Mouse (Mus musculus) C2C12 (cell line): ENCODE measurements around the gene Ssc4d. TPM values are rescaled to one million over a fixed set of nuclear protein-coding genes. Genes with fewer than 3 reads are reported as not detected.

ENCODE experiments used
- H3K27me3 ChIP-seq: one replicate; pipeline ENCODE4 v1.6.1; 2011; ENCODE audit not compliant: control insufficient read depth, insufficient read depth, insufficient read length
- H3K36me3 ChIP-seq: one replicate; pipeline ENCODE4 v1.6.1; 2011; ENCODE audit not compliant: control insufficient read depth, insufficient read depth
- H3K4me3 ChIP-seq: one replicate; pipeline ENCODE4 v1.5.1; 2011; ENCODE audit warnings: mild to moderate bottlenecking, control low read depth; ENCODE audit not compliant: poor library complexity, insufficient read depth, severe bottlenecking
- H3K79me2 ChIP-seq: one replicate; pipeline ENCODE4 v1.6.1; 2011; ENCODE audit not compliant: control insufficient read depth, insufficient read depth
- H3K79me3 ChIP-seq: one replicate; pipeline ENCODE4 v1.6.1; 2011; ENCODE audit warnings: low read depth, control low read depth
- H3ac ChIP-seq: one replicate; pipeline ENCODE3; 2011; ENCODE audit warnings: low read depth; ENCODE audit not compliant: control insufficient read depth, insufficient read length
- CEBPB ChIP-seq: IDR thresholded peaks from one replicate; pipeline ENCODE4 v1.6.1; 2011; ENCODE audit warnings: low read depth, mild to moderate bottlenecking, control low read depth, moderate library complexity
- CTCF ChIP-seq: IDR thresholded peaks from one replicate; pipeline ENCODE4 v1.5.1; 2011; ENCODE audit not compliant: control insufficient read depth, insufficient read depth, insufficient read length
- FOSL1 ChIP-seq: IDR thresholded peaks from one replicate; pipeline ENCODE4 v1.8.0; 2011; ENCODE audit warnings: mild to moderate bottlenecking, low read length; ENCODE audit not compliant: poor library complexity, insufficient read depth, severe bottlenecking
- MAX ChIP-seq: IDR thresholded peaks from one replicate; pipeline ENCODE4 v1.6.1; 2011; ENCODE audit warnings: mild to moderate bottlenecking, control low read depth
- MYOD1 ChIP-seq: IDR thresholded peaks from one replicate; pipeline ENCODE4 v1.6.1; 2011; ENCODE audit warnings: low read depth; ENCODE audit not compliant: control insufficient read depth, insufficient read length
- MYOG ChIP-seq: IDR thresholded peaks from one replicate; pipeline ENCODE4 v1.6.1; 2011; ENCODE audit not compliant: control insufficient read depth, insufficient read length; ENCODE audit errors: extremely low read depth
- USF1 ChIP-seq: IDR thresholded peaks from one replicate; pipeline ENCODE4 v1.6.1; 2011; ENCODE audit warnings: low read depth, mild to moderate bottlenecking, control low read depth, moderate library complexity
- polyA plus RNA-seq: library from polyadenylated mRNA; unstranded; fragments of >200 nt; fragmentation: generic; extraction: Trizol; gene quantifications from one replicate; pipeline ENCODE4 v1.2.1, GENCODE M21; 2012; ENCODE audit warnings: missing spikeins

Gene Ssc4d
- polyA plus RNA-seq, 1 experiment = 3.6 TPM

- TF ChIP-seq MAX (no peak), FOSL1 (no peak), USF1 (no peak), MYOG (no peak), CEBPB (no peak), CTCF (no peak), MYOD1 (no peak)
- Histone ChIP-seq H3K27me3 (no peaks in the 10 kb centered on the region), H3K36me3 (peaks cover 20% of the 10 kb centered on the region), H3K79me2 (no peaks in the 10 kb centered on the region), H3K79me3 (peaks cover 2% of the 10 kb centered on the region), H3K4me3 (no peak overlapping the region), H3ac (no peak overlapping the region)
These were observed 41.3 kb upstream of the Ssc4d start for GRCm38 (mm10) chr5:136015586-136015985.

GRCm38 (mm10) chr5:136014877-136015276, 40.5 kb upstream of the Ssc4d start:
- H3K36me3 ChIP-seq = peaks cover 27% of the 10 kb centered on the region

DNA sequence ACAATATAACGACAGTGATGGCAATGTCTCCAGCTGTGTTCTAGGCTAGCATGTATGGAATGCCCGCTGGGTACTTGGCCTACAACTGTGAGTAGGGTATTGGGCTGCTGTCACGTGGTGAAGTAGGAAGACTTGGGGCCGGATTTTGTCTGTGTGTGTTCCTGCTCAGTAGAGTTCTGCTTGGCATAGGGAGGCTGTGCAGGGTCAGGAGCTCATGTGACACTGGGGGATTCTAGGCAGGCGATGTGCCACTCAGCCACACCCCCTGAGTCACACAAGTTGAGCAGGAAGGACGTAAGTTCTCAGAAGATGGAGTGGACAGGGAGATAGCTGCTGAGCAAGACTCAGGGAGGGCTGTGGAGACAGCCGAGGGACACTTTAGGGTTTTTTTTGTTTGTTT, 33.4 kb upstream of the Ssc4d start:
- TF ChIP-seq MAX = no peak
- TF ChIP-seq USF1 = peak; percentile 89
- H3ac ChIP-seq = peak overlapping the region; percentile 26
- H3K36me3 ChIP-seq = peaks cover 25% of the 10 kb centered on the region

More at GRCm38 (mm10) chr5:136014877-136015276, 40.5 kb upstream of the Ssc4d start:
- peaks cover 2% of the 10 kb centered on the region for H3K79me3 ChIP-seq
- H3K79me2 ChIP-seq = no peaks in the 10 kb centered on the region
- no peaks in the 10 kb centered on the region for H3K27me3 ChIP-seq
- TF ChIP-seq USF1 = no peak
- TF ChIP-seq CEBPB = no peak
- no peak for TF ChIP-seq FOSL1
- no peak for TF ChIP-seq MAX
- no peak for TF ChIP-seq CTCF
- no peak for TF ChIP-seq MYOG
- TF ChIP-seq MYOD1 = no peak
- H3ac ChIP-seq = peak overlapping the region; percentile 13
- H3K4me3 ChIP-seq = no peak overlapping the region

DNA sequence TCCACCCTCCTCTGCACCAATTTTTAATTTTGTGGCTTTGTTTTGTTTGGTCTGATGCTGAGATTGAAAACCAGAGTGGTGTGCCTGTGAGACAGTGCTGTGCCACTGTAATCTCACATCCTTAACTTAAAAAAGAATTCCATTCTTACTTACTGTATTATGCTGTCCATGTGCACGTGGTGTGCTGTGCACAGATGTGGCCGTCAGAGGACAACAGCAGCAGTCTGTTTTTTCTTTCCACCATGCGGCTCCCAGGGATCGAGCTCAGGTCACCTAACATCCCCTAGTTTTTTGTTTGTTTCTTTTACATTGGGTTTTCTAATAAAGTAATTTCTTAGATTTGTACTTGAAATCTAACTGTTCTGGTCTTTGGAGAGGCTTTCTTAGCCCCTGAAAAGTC, 30.2 kb upstream of the Ssc4d start:
- H3K79me3 ChIP-seq = peaks cover 5% of the 10 kb centered on the region
- H3K79me2 ChIP-seq = peaks cover 40% of the 10 kb centered on the region
- no peak overlapping the region for H3ac ChIP-seq
- TF ChIP-seq MYOG (no peak), CEBPB (no peak), MAX (no peak), CTCF (no peak), MYOD1 (no peak), USF1 (no peak), FOSL1 (no peak)
- H3K36me3 ChIP-seq = peaks cover 4% of the 10 kb centered on the region
- H3K27me3 ChIP-seq = no peaks in the 10 kb centered on the region
- H3K4me3 ChIP-seq = no peak overlapping the region

More for the DNA sequence above, 33.4 kb upstream of the Ssc4d start:
- peaks cover 6% of the 10 kb centered on the region for H3K79me3 ChIP-seq
- peaks cover 33% of the 10 kb centered on the region for H3K79me2 ChIP-seq
- no peaks in the 10 kb centered on the region for H3K27me3 ChIP-seq
- H3K4me3 ChIP-seq = no peak overlapping the region

- Histone ChIP-seq H3K27me3 (no peaks in the 10 kb centered on the region), H3K79me2 (peaks cover 34% of the 10 kb centered on the region), H3K4me3 (no peak overlapping the region), H3ac (no peak overlapping the region), H3K79me3 (peaks cover 5% of the 10 kb centered on the region), H3K36me3 (peaks cover 13% of the 10 kb centered on the region)
- TF ChIP-seq USF1 (no peak), FOSL1 (no peak)
These were observed 28.4 kb upstream of the Ssc4d start for GRCm38 (mm10) chr5:136002751-136003151.

GRCm38 (mm10) chr5:136002325-136002724, 28.0 kb upstream of the Ssc4d start:
- peaks cover 17% of the 10 kb centered on the region for H3K36me3 ChIP-seq
- H3K4me3 ChIP-seq = no peak overlapping the region
- TF ChIP-seq CTCF = no peak
- no peak for TF ChIP-seq USF1
- no peak for TF ChIP-seq CEBPB
- no peak for TF ChIP-seq MYOG
- TF ChIP-seq MYOD1 = no peak
- TF ChIP-seq MAX = no peak
- TF ChIP-seq FOSL1 = no peak
- H3K27me3 ChIP-seq = no peaks in the 10 kb centered on the region
- H3ac ChIP-seq = no peak overlapping the region
- peaks cover 5% of the 10 kb centered on the region for H3K79me3 ChIP-seq
- peaks cover 34% of the 10 kb centered on the region for H3K79me2 ChIP-seq
